Mouse (Mus musculus) lung, embryonic 15.5 days (tissue): ENCODE measurements around the gene Bcl2l1. TPM values are rescaled to one million over a fixed set of nuclear protein-coding genes. Genes with fewer than 3 reads are reported as not detected.
A peak's percentile ranks its signal among the peaks of the same experiment; 100 is the strongest.

Source experiments
- ATAC-seq: fragments of 200-750 bp; cut with Nextera tagmentation; 2 replicates; pipeline ENCODE4 v1.8.0; 2017; ENCODE audit warnings: moderate number of reproducible peaks, borderline replicate concordance; ENCODE audit not compliant: low FRiP score, low TSS enrichment; ENCODE audit errors: extremely low read depth
- H3K27ac ChIP-seq: fragments of 300-500 bp; sonication (generic); 2 replicates; pipeline ENCODE4 v1.5.1; 2015; ENCODE audit warnings: moderate library complexity, mild to moderate bottlenecking, inconsistent platforms
- H3K27me3 ChIP-seq: fragments of 300-500 bp; sonication (generic); 2 replicates; pipeline ENCODE4 v1.6.1; 2015; ENCODE audit warnings: inconsistent platforms
- H3K36me3 ChIP-seq: fragments of 300-500 bp; sonication (generic); 2 replicates; pipeline ENCODE4 v1.6.1; 2015; ENCODE audit warnings: inconsistent platforms
- H3K4me1 ChIP-seq: fragments of 300-500 bp; sonication (generic); 2 replicates; pipeline ENCODE4 v1.6.1; 2015; ENCODE audit warnings: inconsistent platforms
- H3K4me2 ChIP-seq: fragments of 300-500 bp; sonication (generic); 2 replicates; pipeline ENCODE4 v1.6.1; 2015; ENCODE audit warnings: inconsistent platforms, mild to moderate bottlenecking, moderate library complexity
- H3K4me3 ChIP-seq: fragments of 300-500 bp; sonication (generic); 2 replicates; pipeline ENCODE4 v1.5.1; 2015; ENCODE audit warnings: mild to moderate bottlenecking, inconsistent platforms
- H3K9ac ChIP-seq: fragments of 300-500 bp; sonication (generic); 2 replicates; pipeline ENCODE4 v1.6.1; 2015; ENCODE audit warnings: inconsistent platforms
- H3K9me3 ChIP-seq: fragments of 300-500 bp; sonication (generic); 2 replicates; pipeline ENCODE4 v1.6.1; 2016; ENCODE audit warnings: inconsistent platforms
- WGBS: fragments of 180-500 bp; shearing (Covaris S2); methylation state at CpG from one replicate; pipeline ENCODE4 v1.1.7; 2015; 5-methylcytosine and 5-hydroxymethylcytosine counted together
- polyA plus RNA-seq: library from polyadenylated mRNA; unstranded; fragments of >200 nt; fragmentation: Nextera tagmentation; extraction: Ambion mirVana; gene quantifications from 2 replicates; pipeline ENCODE4 v1.2.1, GENCODE M21; 2015

The Bcl2l1 gene
- polyA plus RNA-seq, 1 experiment from 2014 or later: 107 TPM

- H3K36me3 ChIP-seq: no peaks in the 10 kb centered on the region; the same call in 1 of the 2 replicates
- 72% methylated on average over 9 of the region's 9 CpGs for WGBS
- no peak overlapping the region for H3K9ac ChIP-seq
- H3K4me2 ChIP-seq: no peak overlapping the region
- no peak for ATAC-seq
- no peak overlapping the region for H3K4me3 ChIP-seq
- no peaks in the 10 kb centered on the region for H3K27me3 ChIP-seq
- H3K4me1 ChIP-seq: peaks cover 36% of the 10 kb centered on the region
- no peak overlapping the region; the same call in 1 of the 2 replicates for H3K27ac ChIP-seq
- no peaks in the 10 kb centered on the region for H3K9me3 ChIP-seq
Observed at GRCm38 (mm10) chr2:152794281-152794827, 37.2 kb downstream of the Bcl2l1 start.

GRCm38 (mm10) chr2:152793381-152793780 is 38.1 kb downstream of the Bcl2l1 start:
- Histone ChIP-seq H3K4me3 (no peak overlapping the region), H3K27me3 (no peaks in the 10 kb centered on the region), H3K4me1 (peaks cover 45% of the 10 kb centered on the region), H3K27ac (no peak overlapping the region), H3K36me3 (no peaks in the 10 kb centered on the region; the same call in 1 of the 2 replicates), H3K9ac (no peak overlapping the region), H3K9me3 (no peaks in the 10 kb centered on the region), H3K4me2 (no peak overlapping the region)
- WGBS: 76% methylated on average over 5 of the region's 5 CpGs
- ATAC-seq: no peak

GRCm38 (mm10) chr2:152792461-152792860 is 39.1 kb downstream of the Bcl2l1 start:
- Histone ChIP-seq H3K27ac (peak overlapping the region; percentile 8; the same call in 1 of the 2 replicates), H3K4me2 (no peak overlapping the region), H3K9ac (no peak overlapping the region), H3K9me3 (no peaks in the 10 kb centered on the region), H3K27me3 (no peaks in the 10 kb centered on the region), H3K36me3 (no peaks in the 10 kb centered on the region; the same call in 1 of the 2 replicates), H3K4me1 (peaks cover 55% of the 10 kb centered on the region), H3K4me3 (no peak overlapping the region)
- ATAC-seq: no peak
- 29% methylated on average over 2 of the region's 2 CpGs for WGBS

- WGBS: 14% methylated on average over 4 of the region's 4 CpGs
- no peaks in the 10 kb centered on the region for H3K9me3 ChIP-seq
- H3K4me2 ChIP-seq: no peak overlapping the region; the same call in 1 of the 2 replicates
- H3K4me3 ChIP-seq: no peak overlapping the region
- no peak overlapping the region for H3K9ac ChIP-seq
- ATAC-seq: peak; percentile 43; the same call in 1 of the 2 replicates
- peaks cover 80% of the 10 kb centered on the region for H3K4me1 ChIP-seq
- peak overlapping the region; percentile 82 for H3K27ac ChIP-seq
- no peaks in the 10 kb centered on the region; the same call in 1 of the 2 replicates for H3K36me3 ChIP-seq
- no peaks in the 10 kb centered on the region for H3K27me3 ChIP-seq
Observed at GRCm38 (mm10) chr2:152789591-152789999, 41.9 kb downstream of the Bcl2l1 start.

- no peak overlapping the region for H3K9ac ChIP-seq
- H3K9me3 ChIP-seq: no peaks in the 10 kb centered on the region
- ATAC-seq: peak; percentile 43; the same call in 1 of the 2 replicates
- H3K4me2 ChIP-seq: peak overlapping the region; percentile 8
- no peaks in the 10 kb centered on the region for H3K27me3 ChIP-seq
- H3K4me1 ChIP-seq: peaks cover 75% of the 10 kb centered on the region
- H3K36me3 ChIP-seq: no peaks in the 10 kb centered on the region; the same call in 1 of the 2 replicates
- 32% methylated on average over 6 of the region's 6 CpGs for WGBS
- H3K4me3 ChIP-seq: no peak overlapping the region
- H3K27ac ChIP-seq: peak overlapping the region; percentile 82
Observed at GRCm38 (mm10) chr2:152788892-152789421, 42.6 kb downstream of the Bcl2l1 start.

- H3K4me3 ChIP-seq: no peak overlapping the region
- no peaks in the 10 kb centered on the region for H3K36me3 ChIP-seq
- H3K27me3 ChIP-seq: no peaks in the 10 kb centered on the region
- no peak overlapping the region for H3K9ac ChIP-seq
- H3K4me1 ChIP-seq: peaks cover 72% of the 10 kb centered on the region
- no peak overlapping the region for H3K4me2 ChIP-seq
- ATAC-seq: no peak
- no peak overlapping the region for H3K27ac ChIP-seq
- 86% methylated on average over 6 of the region's 6 CpGs for WGBS
- no peaks in the 10 kb centered on the region for H3K9me3 ChIP-seq
Observed at GRCm38 (mm10) chr2:152787543-152787942, 44.0 kb downstream of the Bcl2l1 start.

- ATAC-seq: no peak
- Histone ChIP-seq H3K9ac (no peak overlapping the region), H3K27me3 (no peaks in the 10 kb centered on the region), H3K4me1 (peaks cover 68% of the 10 kb centered on the region), H3K4me2 (no peak overlapping the region), H3K27ac (peak overlapping the region; percentile 25; the same call in 1 of the 2 replicates), H3K4me3 (no peak overlapping the region), H3K9me3 (no peaks in the 10 kb centered on the region), H3K36me3 (0 out of 2 replicates have a peak, but pooled peaks cover under 1% of the 10 kb centered on the region)
- 90% methylated on average over 2 of the region's 2 CpGs for WGBS
Observed at GRCm38 (mm10) chr2:152787136-152787535, 44.4 kb downstream of the Bcl2l1 start.

GRCm38 (mm10) chr2:152785446-152786350 is 45.8 kb downstream of the Bcl2l1 start:
- ATAC-seq: peak; percentile 46
- WGBS: 17% methylated on average over 18 of the region's 18 CpGs
- H3K4me1 ChIP-seq: peaks cover 61% of the 10 kb centered on the region
- H3K4me2 ChIP-seq: peak overlapping the region; percentile 33
- H3K36me3 ChIP-seq: peaks cover 15% of the 10 kb centered on the region
- peak overlapping the region; percentile 93 for H3K27ac ChIP-seq
- H3K4me3 ChIP-seq: no peak overlapping the region
- H3K9ac ChIP-seq: peak overlapping the region; percentile 5; the same call in 1 of the 2 replicates
- H3K9me3 ChIP-seq: no peaks in the 10 kb centered on the region
- H3K27me3 ChIP-seq: no peaks in the 10 kb centered on the region

GRCm38 (mm10) chr2:152784640-152785039 is 46.9 kb downstream of the Bcl2l1 start:
- WGBS: 80% methylated on average over 8 of the region's 8 CpGs
- no peak overlapping the region for H3K9ac ChIP-seq

GRCm38 (mm10) chr2:152783241-152783640 is 48.3 kb downstream of the Bcl2l1 start:
- Histone ChIP-seq H3K4me1 (peaks cover 36% of the 10 kb centered on the region), H3K27me3 (no peaks in the 10 kb centered on the region), H3K9ac (no peak overlapping the region), H3K4me3 (no peak overlapping the region), H3K9me3 (no peaks in the 10 kb centered on the region), H3K36me3 (peaks cover 19% of the 10 kb centered on the region), H3K4me2 (no peak overlapping the region), H3K27ac (no peak overlapping the region)
- WGBS: 92% methylated on average over 5 of the region's 5 CpGs
- no peak for ATAC-seq

More at GRCm38 (mm10) chr2:152784640-152785039, 46.9 kb downstream of the Bcl2l1 start:
- H3K36me3 ChIP-seq: peaks cover 19% of the 10 kb centered on the region
- H3K27me3 ChIP-seq: no peaks in the 10 kb centered on the region
- peak overlapping the region; percentile 93 for H3K27ac ChIP-seq
- no peak overlapping the region for H3K4me3 ChIP-seq
- no peak for ATAC-seq
- H3K9me3 ChIP-seq: no peaks in the 10 kb centered on the region
- H3K4me2 ChIP-seq: no peak overlapping the region
- H3K4me1 ChIP-seq: peaks cover 50% of the 10 kb centered on the region

GRCm38 (mm10) chr2:152782656-152783055 is 48.9 kb downstream of the Bcl2l1 start:
- Histone ChIP-seq H3K36me3 (peaks cover 19% of the 10 kb centered on the region), H3K4me1 (peaks cover 31% of the 10 kb centered on the region), H3K9me3 (no peaks in the 10 kb centered on the region), H3K9ac (no peak overlapping the region), H3K4me3 (no peak overlapping the region), H3K27me3 (no peaks in the 10 kb centered on the region), H3K4me2 (no peak overlapping the region), H3K27ac (no peak overlapping the region)
- WGBS: 73% methylated on average over 5 of the region's 5 CpGs
- no peak for ATAC-seq
